Mouse (Mus musculus) layer of hippocampus, postnatal 25 days (tissue): ENCODE measurements around the gene Nktr. TPM values are rescaled to one million over a fixed set of nuclear protein-coding genes. Genes with fewer than 3 reads are reported as not detected.

Experiments
- DNase-seq, 2 experiments: peaks; one replicate each; pipeline ENCODE4 v3.0.0; 2022; ENCODE audit warnings: mixed read lengths in 2 of 2, low spot score in 1 of 2; ENCODE audit errors: extremely low spot score in 1 of 2
- total RNA-seq, 2 experiments: library from RNA; stranded (reverse); gene quantifications; 2 replicates each; pipeline ENCODE4 v1.2.3; 2021

The Nktr gene
- total RNA-seq, 2 experiments from 2014 or later: 71.9 to 123 TPM

DNA sequence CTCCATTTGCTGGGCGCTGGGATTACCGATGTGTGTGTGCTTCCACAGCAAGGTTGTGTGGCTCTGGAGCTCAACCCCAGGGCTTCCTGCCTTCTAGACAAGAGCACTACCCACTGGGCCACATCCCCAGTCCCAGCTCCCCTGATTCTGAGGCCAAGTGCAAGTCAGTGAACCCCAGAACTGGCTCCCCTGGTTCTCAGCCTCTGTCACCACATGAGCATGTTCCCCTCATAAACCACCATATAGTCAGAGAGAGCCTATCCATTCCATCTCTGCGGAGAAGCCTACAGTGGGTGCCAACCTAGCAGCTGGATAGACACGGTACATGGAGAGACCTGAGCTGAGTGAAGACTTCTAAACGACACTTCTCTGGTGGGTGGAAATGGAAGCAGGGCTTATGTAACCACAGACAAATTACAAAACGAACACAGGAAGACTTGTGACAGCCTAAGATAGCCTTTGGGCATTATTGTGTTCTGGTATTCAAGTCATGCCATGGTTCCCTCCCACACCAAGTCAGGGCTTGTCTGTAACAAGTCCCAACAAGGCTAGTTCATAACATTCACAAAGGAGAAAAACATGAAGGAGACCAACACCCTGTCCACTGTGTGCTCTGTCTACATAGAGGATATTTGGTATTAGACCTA, 12.8 kb upstream of the Nktr start:
- DNase-seq: no peak

DNA sequence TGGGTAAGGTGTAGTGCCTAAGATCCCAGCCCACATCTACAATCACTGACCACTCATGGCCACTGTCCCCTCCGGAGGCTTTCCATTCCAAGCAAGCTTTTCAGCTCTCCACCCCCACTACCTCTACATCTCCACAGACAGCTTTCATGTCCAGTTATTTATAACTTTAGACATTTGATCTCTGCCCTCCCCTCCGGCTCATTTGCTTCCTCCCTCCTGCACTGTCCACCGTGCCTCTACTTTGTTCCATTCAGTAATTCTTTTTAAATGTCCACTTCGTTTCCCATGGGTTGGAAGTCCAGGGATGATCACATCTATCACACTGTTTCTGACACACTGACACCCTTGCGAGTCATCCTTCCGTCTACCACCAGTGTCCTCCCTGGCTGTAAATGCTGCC, 11.2 kb upstream of the Nktr start:
- DNase-seq: no peak

GRCm38 (mm10) chr9:121708506-121709486, 10.2 kb upstream of the Nktr start:
- DNase-seq: no peak

- DNase-seq: peak; percentile 83 to 97
Observed at GRCm38 (mm10) chr9:121709898-121710583, 8.9 kb upstream of the Nktr start, which contains the start of gene Ss18l2. Ss18l2 (plus strand) TSS chr9:121710329.

GRCm38 (mm10) chr9:121710584-121710975, 8.4 kb upstream of the Nktr start:
- DNase-seq: no peak

GRCm38 (mm10) chr9:121717048-121717447, 1.9 kb upstream of the Nktr start:
- no peak for DNase-seq

- no peak for DNase-seq
Observed at GRCm38 (mm10) chr9:121718070-121718705, 781 bp upstream of the Nktr start.

DNA sequence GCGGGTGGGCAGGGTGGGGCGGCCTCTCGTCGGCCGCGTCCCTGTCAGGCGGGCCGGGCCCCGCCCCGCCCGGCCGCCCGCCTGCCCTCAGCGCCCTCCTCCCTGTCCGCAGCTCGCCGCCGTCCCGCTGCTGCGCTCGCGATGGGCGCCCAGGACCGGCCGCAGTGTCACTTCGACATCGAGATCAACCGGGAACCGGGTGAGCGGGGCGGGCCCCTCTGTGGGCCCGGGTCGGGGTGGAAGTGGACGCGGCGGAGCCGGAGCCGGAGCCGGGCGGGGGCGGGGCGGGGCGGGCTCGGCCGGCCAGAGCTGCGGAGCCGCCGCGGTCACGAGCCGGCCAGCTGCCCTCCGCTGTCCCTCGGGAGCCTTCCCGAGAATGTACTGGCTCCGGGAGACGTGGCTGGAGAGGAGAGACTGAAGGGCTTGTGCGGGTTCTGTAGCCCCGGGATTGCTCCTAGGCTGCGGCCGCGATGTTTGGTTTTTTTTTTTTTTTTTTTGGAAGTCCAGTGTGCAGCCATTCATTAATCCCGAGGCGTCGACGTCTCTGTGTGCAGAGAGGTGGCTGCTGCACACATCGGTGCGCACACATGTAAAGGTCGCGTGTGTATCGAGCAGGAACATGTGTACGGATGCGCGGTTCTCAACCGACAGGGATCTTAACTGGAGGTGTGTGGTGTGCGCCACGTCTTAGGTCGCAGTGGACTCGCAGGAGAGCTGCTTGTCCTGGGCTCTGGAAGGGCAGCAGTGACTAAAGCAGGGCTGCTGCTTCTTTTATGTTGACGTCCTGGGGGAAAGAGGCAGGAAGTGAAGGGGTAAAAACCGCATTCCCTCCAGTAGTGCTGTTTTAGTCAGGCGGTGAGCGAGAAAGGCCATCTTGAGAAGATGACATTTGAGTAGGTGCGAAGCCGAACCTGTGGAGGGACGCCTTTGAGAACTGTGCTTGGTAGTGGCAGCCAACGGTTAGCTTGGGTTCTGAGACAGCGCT, 670 bp downstream of the Nktr start:
- DNase-seq: no peak

GRCm38 (mm10) chr9:121740490-121740889, 21.5 kb downstream of the Nktr start:
- DNase-seq: no peak

DNA sequence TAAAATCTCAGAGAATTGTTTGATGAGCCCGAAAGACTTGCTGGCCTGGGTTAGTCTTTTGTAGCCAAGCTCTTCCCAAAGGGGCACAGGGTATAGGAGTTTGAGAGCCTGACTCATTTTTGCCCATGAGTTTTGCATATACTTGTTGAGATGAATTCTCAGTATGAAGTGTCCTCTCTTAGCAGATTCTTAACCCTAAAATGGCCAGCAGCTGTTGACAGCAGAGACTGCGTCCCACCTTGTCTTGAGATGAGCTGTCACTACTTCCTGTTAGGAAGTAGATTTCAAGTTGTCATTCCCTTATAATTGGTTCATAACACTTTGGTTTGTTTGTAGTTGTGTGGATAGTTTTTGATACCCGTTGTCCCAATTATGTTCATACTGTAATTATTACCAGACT, 22.2 kb downstream of the Nktr start:
- no peak for DNase-seq

DNA sequence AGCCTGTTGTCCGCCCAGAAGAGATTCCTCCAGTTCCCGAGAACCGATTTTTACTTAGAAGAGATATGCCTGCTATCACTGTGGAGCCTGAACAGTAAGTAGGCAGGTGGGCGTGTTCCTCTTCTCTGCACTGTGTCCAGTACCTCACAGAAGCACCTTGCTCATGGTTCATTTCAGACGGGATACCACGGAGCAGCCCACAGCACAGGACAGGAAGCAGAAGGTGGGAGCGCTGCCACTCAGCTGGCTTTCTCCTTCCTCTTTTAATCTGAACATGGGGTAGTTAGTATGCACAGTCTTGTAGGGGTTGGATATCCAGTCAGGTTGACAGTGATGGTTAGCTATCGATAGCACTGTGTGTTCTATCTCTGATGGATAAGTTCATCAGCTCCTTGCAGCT, 25.1 kb downstream of the Nktr start:
- no peak for DNase-seq

- no peak for DNase-seq
Observed at GRCm38 (mm10) chr9:121752774-121753173, 33.8 kb downstream of the Nktr start.

DNA sequence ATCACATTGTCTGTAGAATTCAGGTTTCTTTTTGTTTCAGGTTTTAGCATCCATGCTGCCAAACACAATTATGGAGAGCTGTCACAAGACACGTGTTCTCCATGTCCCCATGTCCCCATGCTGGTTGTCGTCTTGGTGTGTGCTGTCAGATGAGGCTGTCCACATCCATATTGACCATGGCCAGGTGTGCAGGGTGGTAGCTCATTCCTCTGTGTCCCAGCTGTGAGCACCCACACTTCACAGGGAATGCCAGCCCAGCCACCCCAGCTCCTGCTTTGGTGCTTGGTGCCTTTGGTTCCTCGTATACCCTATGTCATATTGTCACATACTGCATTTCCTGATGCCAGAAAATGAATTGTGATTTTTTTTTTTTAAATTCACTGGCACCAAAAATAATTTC, 35.7 kb downstream of the Nktr start:
- no peak for DNase-seq

DNA sequence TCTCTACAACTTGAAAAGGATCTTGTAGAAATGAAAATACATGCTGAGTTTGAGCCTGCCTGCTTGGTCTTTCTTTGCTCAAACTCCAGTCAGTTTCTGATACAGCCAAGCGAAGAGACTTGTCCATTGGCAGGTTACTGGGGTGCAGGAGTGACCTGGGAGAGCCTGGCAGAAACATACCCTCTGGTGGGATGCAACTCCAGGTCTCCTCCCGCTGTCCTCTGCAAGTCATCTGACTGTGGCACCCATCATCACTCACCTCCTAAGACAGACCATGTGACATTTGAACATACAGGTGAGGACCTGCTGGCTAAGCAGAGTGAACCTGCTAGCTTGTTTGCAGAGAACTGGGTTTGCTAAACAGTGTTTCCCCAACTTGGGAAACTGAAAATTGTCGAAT, 37.8 kb downstream of the Nktr start:
- DNase-seq: peak in 1 of 2 experiments; percentile 6

DNA sequence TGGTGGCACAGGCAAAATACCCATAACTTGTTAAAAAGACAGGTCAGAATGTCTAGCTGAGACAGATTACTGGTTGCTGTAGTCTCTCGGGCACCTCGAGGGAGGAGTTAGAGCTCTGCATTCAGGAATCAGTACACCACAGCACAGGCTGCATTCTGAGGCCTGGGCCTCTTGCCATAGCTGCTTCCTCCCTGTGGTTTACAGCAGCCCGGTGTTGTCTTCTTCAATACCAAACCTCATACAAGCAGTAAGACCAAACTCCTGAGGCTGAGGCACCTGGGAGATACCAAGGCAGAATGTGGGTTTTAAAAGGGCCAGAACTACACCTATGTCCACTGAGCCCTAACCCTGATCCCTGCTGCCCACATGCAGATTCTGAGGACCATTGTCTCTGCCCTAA, 38.5 kb downstream of the Nktr start:
- DNase-seq: peak; percentile 33 to 47

- DNase-seq: no peak
Observed at GRCm38 (mm10) chr9:121757835-121758814, 39.2 kb downstream of the Nktr start.

DNA sequence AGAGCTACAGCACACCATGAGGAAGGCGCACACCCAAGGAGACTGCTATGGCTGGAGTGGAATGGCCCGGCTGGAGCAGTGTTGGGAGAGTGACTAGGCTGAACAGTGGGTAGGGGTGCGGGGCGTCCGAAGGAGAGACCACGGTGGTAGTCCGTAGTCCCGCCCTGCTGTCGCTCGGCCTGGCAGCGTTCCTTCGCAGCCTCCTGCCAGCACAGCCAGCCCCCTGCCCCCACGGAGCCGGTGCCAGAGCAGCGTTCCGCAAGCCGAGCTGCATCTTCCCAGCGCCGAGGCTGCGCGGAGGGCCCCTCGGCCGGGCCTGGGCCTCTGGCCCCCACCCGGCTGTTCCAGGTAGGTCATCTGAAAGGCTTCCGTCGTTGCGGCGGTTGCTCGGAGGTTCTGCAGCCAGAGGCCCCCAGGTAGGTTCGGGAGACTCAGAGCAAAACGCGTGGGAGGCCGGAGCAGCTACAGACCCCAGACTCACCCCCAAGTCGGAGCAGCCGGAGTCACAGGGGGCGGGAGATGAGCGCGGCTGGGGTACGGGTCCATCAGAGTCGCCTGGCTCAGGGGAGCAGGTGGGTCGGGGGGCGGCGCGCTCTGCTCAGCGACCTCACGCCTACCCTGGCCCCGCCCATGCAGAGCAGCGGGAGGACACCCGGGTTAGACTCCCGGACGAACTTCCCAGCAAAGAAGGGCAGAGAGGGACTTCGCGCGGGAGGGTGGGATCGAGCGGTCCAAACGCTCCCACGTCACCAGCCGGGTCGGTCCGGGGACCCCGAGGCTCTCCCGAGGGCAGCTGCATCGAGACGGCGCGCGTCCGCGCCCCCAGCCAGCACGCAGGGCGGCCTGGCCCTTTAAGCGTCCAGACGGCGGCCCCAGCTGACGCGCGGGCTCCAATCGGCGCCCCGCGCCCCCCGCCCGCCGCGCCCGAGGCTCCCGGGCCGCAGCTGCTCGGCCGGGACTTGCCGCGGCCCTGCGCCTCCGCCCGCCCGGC, 40.4 kb downstream of the Nktr start, which contains the start of gene Zfp651:
Zfp651 (plus strand) TSS at position 240 of the 991 bp plus-strand sequence.
- peak; percentile 65 to 70 for DNase-seq
